Mouse (Mus musculus): Measurements from ENCODE around the gene F2r. TPM values are rescaled to one million over a fixed set of nuclear protein-coding genes. Genes with fewer than 3 reads are reported as not detected.

F2r gene
- polyA plus RNA-seq, 1 experiment from 2014 or later: 60.0 TPM

GRCm38 (mm10) chr13:95626696-95627095, 8.4 kb upstream of the F2r start:
- Histone ChIP-seq H3K27ac (replicated peaks) (no peak overlapping the region), H3K9ac (no peak overlapping the region), H3K27me3 (no peaks in the 10 kb centered on the region), H3K4me3 (no peak overlapping the region), H3K4me1 (replicated peaks) (no peaks in the 10 kb centered on the region), H3K4me2 (no peak overlapping the region), H3K9me3 (no peaks in the 10 kb centered on the region), H3K36me3 (no peaks in the 10 kb centered on the region)
- no peak for ATAC-seq (ENCODE audit: low FRiP score, low read depth)
- WGBS: 78% methylated on average over 7 of the region's 7 CpGs

- 73% methylated on average over 3 of the region's 3 CpGs for WGBS
Measured at GRCm38 (mm10) chr13:95623042-95623441, 4.8 kb upstream of the F2r start.

GRCm38 (mm10) chr13:95621563-95621962, 3.3 kb upstream of the F2r start:
- no peak for ATAC-seq (ENCODE audit: low FRiP score, low read depth)
- 80% methylated on average over 3 of the region's 3 CpGs for WGBS
- Histone ChIP-seq H3K27me3 (no peaks in the 10 kb centered on the region), H3K36me3 (no peaks in the 10 kb centered on the region), H3K4me1 (replicated peaks) (peaks cover 10% of the 10 kb centered on the region), H3K27ac (replicated peaks) (no peak overlapping the region), H3K4me3 (no peak overlapping the region), H3K9ac (no peak overlapping the region), H3K9me3 (no peaks in the 10 kb centered on the region), H3K4me2 (no peak overlapping the region)

More at GRCm38 (mm10) chr13:95623042-95623441, 4.8 kb upstream of the F2r start:
- no peaks in the 10 kb centered on the region for H3K27me3 ChIP-seq
- H3K36me3 ChIP-seq: no peaks in the 10 kb centered on the region
- no peaks in the 10 kb centered on the region for H3K9me3 ChIP-seq
- no peak overlapping the region for H3K4me2 ChIP-seq
- no peak overlapping the region for H3K4me3 ChIP-seq
- ATAC-seq (ENCODE audit: low FRiP score, low read depth): no peak
- no peak overlapping the region for H3K27ac ChIP-seq (replicated peaks)
- H3K4me1 ChIP-seq (replicated peaks): peaks cover 3% of the 10 kb centered on the region; the same call in 1 of the 2 replicates
- H3K9ac ChIP-seq: no peak overlapping the region

- no peak overlapping the region for H3K27ac ChIP-seq (replicated peaks)
- H3K9ac ChIP-seq: peak overlapping the region; percentile 76; the same call in 1 of the 2 replicates
- H3K4me3 ChIP-seq: peak overlapping the region; percentile 72
- H3K9me3 ChIP-seq: no peaks in the 10 kb centered on the region
- H3K27me3 ChIP-seq: no peaks in the 10 kb centered on the region
- H3K4me2 ChIP-seq: peak overlapping the region; percentile 85
- H3K4me1 ChIP-seq (replicated peaks): peaks cover 30% of the 10 kb centered on the region
- WGBS: 7% methylated on average over 13 of the region's 13 CpGs
- H3K36me3 ChIP-seq: no peaks in the 10 kb centered on the region
- no peak for ATAC-seq (ENCODE audit: low FRiP score, low read depth)
Measured at GRCm38 (mm10) chr13:95618859-95619258, 572 bp upstream of the F2r start.

GRCm38 (mm10) chr13:95617671-95618171, 566 bp downstream of the F2r start:
- Histone ChIP-seq H3K27ac (replicated peaks) (peak overlapping the region; percentile 71), H3K27me3 (no peaks in the 10 kb centered on the region), H3K4me1 (replicated peaks) (peaks cover 30% of the 10 kb centered on the region), H3K9ac (peak overlapping the region; percentile 76), H3K36me3 (no peaks in the 10 kb centered on the region), H3K4me2 (peak overlapping the region; percentile 85), H3K9me3 (no peaks in the 10 kb centered on the region), H3K4me3 (peak overlapping the region; percentile 72)
- peak; percentile 49 for ATAC-seq (ENCODE audit: low FRiP score, low read depth)
- under 1% methylated on average over 21 of the region's 21 CpGs for WGBS

- no peaks in the 10 kb centered on the region for H3K36me3 ChIP-seq
- H3K9ac ChIP-seq: peak overlapping the region; percentile 76
- peak overlapping the region; percentile 85 for H3K4me2 ChIP-seq
- H3K4me3 ChIP-seq: peak overlapping the region; percentile 72
- H3K9me3 ChIP-seq: no peaks in the 10 kb centered on the region
- H3K27me3 ChIP-seq: no peaks in the 10 kb centered on the region
- no peak for ATAC-seq (ENCODE audit: low FRiP score, low read depth)
- H3K27ac ChIP-seq (replicated peaks): peak overlapping the region; percentile 71; the same call in 1 of the 2 replicates
- 10% methylated on average over 17 of the region's 17 CpGs for WGBS
- peaks cover 30% of the 10 kb centered on the region for H3K4me1 ChIP-seq (replicated peaks)
Measured at GRCm38 (mm10) chr13:95617082-95617670, 1.1 kb downstream of the F2r start.

GRCm38 (mm10) chr13:95616512-95616911, 1.8 kb downstream of the F2r start:
- no peaks in the 10 kb centered on the region for H3K9me3 ChIP-seq
- no peaks in the 10 kb centered on the region for H3K27me3 ChIP-seq
- peak overlapping the region; percentile 85 for H3K4me2 ChIP-seq
- peak overlapping the region; percentile 72 for H3K4me3 ChIP-seq
- peaks cover 30% of the 10 kb centered on the region for H3K4me1 ChIP-seq (replicated peaks)
- no peaks in the 10 kb centered on the region for H3K36me3 ChIP-seq
- peak overlapping the region; percentile 76 for H3K9ac ChIP-seq
- 57% methylated on average over 11 of the region's 11 CpGs for WGBS
- H3K27ac ChIP-seq (replicated peaks): no peak overlapping the region
- no peak for ATAC-seq (ENCODE audit: low FRiP score, low read depth)

GRCm38 (mm10) chr13:95614757-95615156, 3.5 kb downstream of the F2r start:
- Histone ChIP-seq H3K4me3 (no peak overlapping the region), H3K4me2 (no peak overlapping the region)

GRCm38 (mm10) chr13:95612243-95612642, 6.0 kb downstream of the F2r start:
- Histone ChIP-seq H3K27me3 (no peaks in the 10 kb centered on the region), H3K4me2 (no peak overlapping the region), H3K4me1 (replicated peaks) (peaks cover 27% of the 10 kb centered on the region), H3K36me3 (no peaks in the 10 kb centered on the region), H3K9me3 (no peaks in the 10 kb centered on the region), H3K27ac (replicated peaks) (no peak overlapping the region), H3K4me3 (no peak overlapping the region), H3K9ac (no peak overlapping the region)
- no peak for ATAC-seq (ENCODE audit: low FRiP score, low read depth)
- WGBS: 91% methylated on average over 10 of the region's 10 CpGs

More at GRCm38 (mm10) chr13:95614757-95615156, 3.5 kb downstream of the F2r start:
- Histone ChIP-seq H3K36me3 (no peaks in the 10 kb centered on the region), H3K9ac (no peak overlapping the region), H3K27ac (replicated peaks) (no peak overlapping the region), H3K4me1 (replicated peaks) (peaks cover 30% of the 10 kb centered on the region), H3K9me3 (no peaks in the 10 kb centered on the region), H3K27me3 (no peaks in the 10 kb centered on the region)
- ATAC-seq (ENCODE audit: low FRiP score, low read depth): no peak
- 67% methylated on average over 6 of the region's 6 CpGs for WGBS

GRCm38 (mm10) chr13:95611752-95612151, 6.5 kb downstream of the F2r start:
- peaks cover 22% of the 10 kb centered on the region for H3K4me1 ChIP-seq (replicated peaks)
- no peaks in the 10 kb centered on the region for H3K36me3 ChIP-seq
- H3K9me3 ChIP-seq: no peaks in the 10 kb centered on the region
- H3K9ac ChIP-seq: no peak overlapping the region
- H3K27ac ChIP-seq (replicated peaks): no peak overlapping the region
- H3K4me2 ChIP-seq: no peak overlapping the region
- H3K27me3 ChIP-seq: no peaks in the 10 kb centered on the region
- no peak overlapping the region for H3K4me3 ChIP-seq
- ATAC-seq (ENCODE audit: low FRiP score, low read depth): no peak
- WGBS: 88% methylated on average over 4 of the region's 4 CpGs

GRCm38 (mm10) chr13:95610786-95611562, 7.3 kb downstream of the F2r start:
- H3K9ac ChIP-seq: no peak overlapping the region
- no peak overlapping the region for H3K4me3 ChIP-seq
- no peaks in the 10 kb centered on the region for H3K36me3 ChIP-seq
- H3K4me2 ChIP-seq: no peak overlapping the region
- WGBS: 92% methylated on average over 16 of the region's 16 CpGs
- no peaks in the 10 kb centered on the region for H3K27me3 ChIP-seq
- ATAC-seq (ENCODE audit: low FRiP score, low read depth): no peak
- no peak overlapping the region for H3K27ac ChIP-seq (replicated peaks)
- H3K9me3 ChIP-seq: no peaks in the 10 kb centered on the region
- peaks cover 14% of the 10 kb centered on the region for H3K4me1 ChIP-seq (replicated peaks)

- Histone ChIP-seq H3K27me3 (no peaks in the 10 kb centered on the region), H3K36me3 (peaks cover 10% of the 10 kb centered on the region), H3K9ac (no peak overlapping the region), H3K4me2 (no peak overlapping the region), H3K9me3 (no peaks in the 10 kb centered on the region), H3K4me3 (no peak overlapping the region), H3K27ac (replicated peaks) (no peak overlapping the region), H3K4me1 (replicated peaks) (no peaks in the 10 kb centered on the region)
- ATAC-seq (ENCODE audit: low FRiP score, low read depth): no peak
- 90% methylated on average over 2 of the region's 2 CpGs for WGBS
Measured at GRCm38 (mm10) chr13:95609088-95609420, 9.2 kb downstream of the F2r start.

Measured in hindbrain, embryonic 15.5 days (tissue).